Mouse (Mus musculus) NIH3T3 (cell line): ENCODE data around the gene Mark3.
"Not testable (repeated sequence)": the region's sequence is repeated elsewhere in the genome, so short reads cannot be mapped to it uniquely, and the experiment has no call there.

ENCODE experiments used
- DNase-seq: peaks from one replicate; pipeline ENCODE4 v3.0.0-alpha.2; 2012; ENCODE audit warnings: low read depth

Gene Mark3

DNA sequence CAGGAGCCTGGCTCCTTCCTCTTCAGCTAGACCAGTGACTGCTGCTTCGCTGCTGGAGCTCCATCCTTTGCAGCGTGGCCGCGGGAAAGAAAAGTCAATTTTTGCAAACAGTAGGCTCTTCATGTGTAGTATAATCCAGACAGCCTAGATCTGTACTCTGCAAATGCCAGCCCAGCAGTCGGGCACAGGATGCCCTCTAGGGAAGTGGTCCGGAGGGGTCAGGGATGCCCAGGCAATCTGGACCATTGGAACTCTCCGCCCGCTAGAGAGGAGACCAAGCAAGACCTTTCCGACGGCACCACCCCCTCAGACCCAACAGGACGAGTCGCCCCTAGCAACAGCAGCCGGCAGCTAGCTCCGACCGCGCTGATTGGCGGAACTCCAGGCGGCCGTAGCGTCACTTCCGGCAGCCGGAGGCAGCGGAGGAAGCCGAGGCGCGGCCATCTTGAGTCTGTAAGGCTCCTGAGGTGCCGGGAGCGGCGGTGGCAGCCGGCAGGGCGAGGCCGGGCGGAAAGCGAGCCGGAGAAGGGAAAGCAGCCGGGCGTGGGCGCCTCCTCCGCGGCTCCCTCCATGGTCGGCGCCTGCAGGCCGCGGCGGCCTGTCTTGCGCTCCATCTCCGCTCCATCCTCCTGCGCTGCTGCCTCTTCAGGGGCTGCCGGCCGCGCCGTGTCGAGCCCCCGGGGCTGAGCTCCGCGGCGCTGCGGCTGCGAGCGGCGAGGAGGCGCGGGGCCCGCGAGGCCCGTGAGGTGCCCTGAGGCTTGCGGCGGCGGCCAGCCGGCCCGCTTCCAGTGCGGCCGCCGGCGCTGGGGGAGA, at the start of gene Mark3:
Gene Mark3 (plus strand): TSS at position 450 of the 813 bp plus-strand sequence.
- DNase-seq = peak; percentile 99

DNA sequence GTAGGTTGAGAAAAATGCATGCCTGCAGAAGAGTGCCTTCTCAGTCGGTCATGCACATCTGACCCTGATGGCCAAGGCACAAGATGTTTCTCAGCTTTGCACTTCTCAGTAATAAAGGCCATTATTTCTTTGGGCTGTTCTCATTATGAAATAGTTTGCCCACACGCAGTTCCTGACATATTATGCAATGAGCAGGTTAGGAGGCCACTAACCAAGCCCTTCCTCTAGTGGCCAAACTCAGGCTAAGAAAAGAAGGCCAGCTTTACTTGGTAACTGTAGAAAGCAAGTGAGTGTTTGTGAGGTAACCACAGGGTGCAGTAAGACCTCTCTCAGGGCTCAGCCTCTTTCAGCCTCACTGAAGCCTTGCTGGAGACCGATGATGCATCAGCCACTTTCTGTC, 49.4 kb upstream of the Mark3 start:
- DNase-seq = no peak

DNA sequence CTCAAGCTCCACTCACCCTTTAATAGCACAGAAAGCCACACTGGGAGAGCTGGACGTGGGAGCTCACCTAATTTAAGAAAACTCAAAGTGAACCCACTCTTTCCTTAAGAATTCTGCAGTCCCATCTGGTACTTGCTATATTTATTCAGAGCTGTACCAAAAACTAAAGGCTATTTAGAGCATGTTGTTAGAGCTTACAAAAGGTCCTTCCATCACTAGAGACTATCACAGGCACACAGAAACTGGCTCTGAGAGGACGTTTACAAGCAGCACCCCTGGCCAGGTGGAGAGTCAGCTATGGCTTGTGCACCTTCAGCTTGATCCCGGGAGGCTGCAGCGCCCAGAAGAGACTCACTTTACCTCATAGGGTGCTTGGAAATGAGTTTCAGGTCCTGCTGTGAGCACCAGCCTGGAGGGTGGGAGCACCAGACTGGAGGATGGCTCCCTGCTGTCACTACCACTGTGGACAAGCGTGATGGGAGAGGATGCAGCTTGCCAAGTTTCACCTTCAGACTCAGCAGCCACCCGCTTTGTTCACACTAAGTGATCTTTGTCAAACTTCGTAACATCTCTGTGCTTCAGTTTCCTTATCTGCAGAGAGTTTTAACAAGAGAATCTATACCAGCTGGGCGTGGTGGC, 46.6 kb upstream of the Mark3 start:
- no peak for DNase-seq

DNA sequence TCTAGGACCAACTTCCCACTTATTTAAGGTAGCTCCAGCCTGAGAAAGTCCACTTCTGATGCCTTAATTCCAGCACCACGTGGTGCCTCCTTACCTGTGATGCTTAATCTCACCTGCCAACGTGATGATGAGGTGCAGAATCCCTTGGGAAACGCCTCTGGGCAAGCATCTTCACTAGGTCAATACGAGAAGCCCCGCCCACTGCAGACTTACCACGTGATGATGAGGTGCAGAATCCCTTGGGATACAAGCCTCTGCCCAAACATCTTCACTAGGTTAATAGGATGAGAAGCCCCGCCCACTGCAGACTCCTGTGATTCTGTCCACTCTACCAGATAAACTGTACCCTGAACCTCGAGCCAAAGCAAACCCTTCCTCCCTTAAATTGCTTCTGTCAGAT, 45.1 kb upstream of the Mark3 start:
- no peak for DNase-seq

DNA sequence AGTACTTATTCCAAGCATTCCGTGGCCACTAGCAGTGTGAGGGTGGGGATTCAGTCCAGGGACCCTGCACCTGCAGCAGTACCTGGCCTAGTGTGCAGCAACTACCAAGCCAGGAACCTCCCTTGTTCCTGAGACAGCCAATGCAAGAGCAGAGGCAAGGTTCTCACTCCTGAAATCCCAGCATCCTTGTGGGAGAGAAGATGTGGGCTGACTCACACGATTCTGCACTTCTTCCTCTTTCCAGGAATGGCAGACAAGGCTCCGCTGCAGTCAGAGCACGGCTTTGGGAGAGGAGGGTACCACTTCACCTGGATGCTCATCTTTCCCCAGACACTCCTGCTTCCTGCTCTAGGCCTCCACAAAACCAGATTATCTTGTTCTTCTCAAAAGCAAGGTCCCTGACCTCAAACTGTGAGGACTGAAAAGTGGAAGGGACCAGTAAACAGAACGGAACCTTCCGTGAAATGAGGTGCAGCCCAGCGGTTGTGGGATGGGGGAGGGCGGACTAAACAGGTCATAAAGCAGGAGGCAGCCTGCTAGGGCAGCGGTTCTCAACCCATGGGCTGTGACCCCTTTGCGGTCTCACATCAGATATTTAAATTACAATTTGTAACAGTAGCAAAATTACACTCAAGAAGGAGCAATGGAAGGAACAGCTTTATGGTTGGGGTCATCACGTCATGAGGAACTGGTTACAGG, 41.1 kb upstream of the Mark3 start:
- no peak for DNase-seq

DNA sequence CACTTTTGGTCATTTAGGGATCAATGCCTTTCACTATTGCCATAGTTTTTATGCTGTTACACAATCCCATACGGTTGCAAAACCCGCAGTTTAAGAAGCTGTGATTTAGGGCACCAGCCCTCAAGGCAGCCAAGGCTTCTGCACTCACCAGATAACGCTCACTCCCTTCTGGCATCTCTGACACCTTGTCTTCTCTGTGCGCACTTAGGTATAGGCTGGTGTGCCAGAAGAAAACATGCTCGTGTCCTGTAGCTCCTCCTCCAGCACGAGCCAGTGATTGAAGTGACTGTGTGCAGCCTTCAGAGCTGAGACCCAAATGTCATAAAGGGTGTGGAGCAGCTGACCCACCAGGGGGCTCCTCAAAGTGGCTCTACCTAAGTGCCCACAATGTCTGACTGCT, 39.0 kb upstream of the Mark3 start:
- DNase-seq = no peak

DNA sequence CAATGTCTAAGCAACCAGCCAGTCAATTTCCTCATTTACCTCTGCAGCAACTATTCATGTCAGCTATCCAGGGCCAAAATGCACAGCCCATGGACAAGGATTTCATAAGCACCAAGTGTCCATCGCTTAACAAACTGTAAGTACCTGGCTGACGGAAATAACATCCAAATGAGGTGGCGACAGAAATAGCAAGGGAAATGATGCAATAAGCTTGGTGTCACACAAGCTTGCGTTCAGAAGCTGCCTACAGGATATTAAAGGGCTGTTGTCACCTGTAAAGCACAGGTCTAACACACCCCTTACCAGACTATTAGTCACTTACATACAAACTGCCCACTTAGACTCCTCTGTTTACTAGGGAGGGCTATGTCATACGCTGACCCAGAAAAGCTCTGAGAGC, 38.6 kb upstream of the Mark3 start:
- no peak for DNase-seq

DNA sequence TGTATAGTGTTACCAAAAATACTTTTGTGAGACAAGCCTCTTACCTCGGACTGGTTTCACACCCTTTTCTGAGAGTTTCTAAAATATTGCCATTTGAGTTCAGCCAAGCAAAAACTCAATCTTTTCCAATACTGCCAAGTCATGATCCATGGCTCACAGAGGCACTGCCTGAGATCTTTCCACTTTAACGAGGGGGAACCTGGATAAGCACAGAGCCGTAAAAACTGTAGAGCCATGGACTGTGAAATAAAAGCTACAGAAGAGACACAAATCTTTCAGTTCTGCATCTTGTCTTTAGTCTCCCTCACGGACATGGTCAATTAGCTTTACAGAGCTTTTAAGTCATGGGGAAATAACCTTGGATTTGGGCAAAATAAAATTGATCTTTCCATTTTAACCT, 37.6 kb upstream of the Mark3 start:
- DNase-seq = no peak

DNA sequence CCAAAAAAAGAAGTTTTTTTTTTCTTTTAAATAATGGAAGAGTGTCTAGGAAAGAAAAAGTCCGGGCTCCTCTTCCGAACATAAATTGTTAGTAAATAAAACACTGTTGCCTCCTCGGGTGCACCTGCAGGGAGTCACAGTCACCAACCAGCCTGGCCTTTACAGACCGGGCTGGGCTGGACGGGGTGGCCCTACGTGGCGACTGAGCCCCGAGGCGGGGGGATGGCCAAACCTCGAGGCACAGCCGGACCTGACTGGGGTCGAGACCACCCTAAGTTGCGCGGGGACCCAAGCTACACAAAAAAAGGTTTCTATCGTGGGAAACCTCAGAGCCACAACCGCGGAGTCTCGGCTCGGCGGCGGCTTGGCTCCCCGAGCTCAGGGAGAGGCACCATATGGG, 37.0 kb upstream of the Mark3 start:
- DNase-seq = no peak

DNA sequence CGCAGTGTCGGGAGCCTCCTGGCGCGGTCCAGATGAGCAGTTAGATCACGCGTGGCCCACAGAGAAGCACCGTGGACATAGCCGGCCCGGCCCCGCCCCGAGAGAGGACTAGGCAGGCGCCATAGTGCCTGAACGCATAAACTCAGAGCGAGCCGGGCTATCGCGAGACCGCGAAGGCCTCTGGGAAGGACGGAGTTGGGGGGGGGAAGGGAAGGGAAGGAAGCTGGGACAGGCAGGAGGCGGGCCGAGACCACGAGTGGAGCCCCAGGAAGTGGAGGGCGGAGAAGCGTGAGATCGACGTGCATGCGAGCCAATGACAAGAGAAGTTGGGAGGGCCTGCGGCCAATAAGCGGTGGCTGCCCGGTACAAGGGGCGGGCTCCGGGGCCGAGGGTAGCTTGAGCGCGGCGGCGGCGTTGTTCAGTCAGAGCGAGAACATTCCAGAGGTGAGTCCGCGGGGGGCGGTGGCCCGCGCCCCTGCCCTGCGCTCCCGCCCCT, 36.5 kb upstream of the Mark3 start, which contains the start of gene Eif5:
Gene Eif5 (plus strand): TSS at position 221 of the 496 bp plus-strand sequence.
- DNase-seq = peak; percentile 100

DNA sequence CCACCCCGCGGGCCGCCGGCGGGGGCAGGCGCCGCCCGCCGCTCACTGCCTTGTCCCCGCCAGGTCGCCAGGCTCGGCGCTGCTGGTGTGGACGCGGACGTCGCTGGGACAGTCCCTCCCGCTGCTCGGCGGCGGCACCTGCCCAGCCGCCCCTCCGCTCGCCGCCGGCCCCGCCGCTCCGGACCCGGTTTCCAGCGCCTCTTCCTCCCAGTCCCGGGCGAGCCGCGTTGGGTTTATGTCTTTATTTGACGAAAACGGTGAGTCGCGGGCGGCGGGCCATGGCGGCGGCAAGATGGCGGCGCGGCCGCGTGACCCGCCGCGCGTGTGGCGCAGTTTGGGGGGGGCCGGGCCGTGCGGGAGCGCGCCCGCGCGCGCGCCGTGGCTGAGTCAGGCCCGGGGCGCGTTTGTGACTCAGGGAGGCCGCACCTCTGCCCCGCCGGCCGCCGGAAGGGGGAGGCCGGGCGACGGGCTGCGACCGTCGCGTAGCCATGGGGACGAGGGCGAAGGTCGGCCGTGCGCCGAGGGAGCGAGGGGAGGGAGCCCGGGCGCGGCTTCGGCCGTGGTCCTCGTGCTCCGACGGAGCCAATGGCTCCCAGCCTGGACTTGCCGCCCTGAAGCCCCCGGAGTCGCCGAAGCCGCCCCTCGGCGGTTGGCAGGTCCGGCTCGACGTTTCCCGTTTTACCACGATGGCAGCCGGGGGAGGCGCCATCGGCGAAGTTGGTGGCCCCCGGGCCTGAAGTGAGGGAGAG, 35.9 kb upstream of the Mark3 start:
- DNase-seq = peak; percentile 94

DNA sequence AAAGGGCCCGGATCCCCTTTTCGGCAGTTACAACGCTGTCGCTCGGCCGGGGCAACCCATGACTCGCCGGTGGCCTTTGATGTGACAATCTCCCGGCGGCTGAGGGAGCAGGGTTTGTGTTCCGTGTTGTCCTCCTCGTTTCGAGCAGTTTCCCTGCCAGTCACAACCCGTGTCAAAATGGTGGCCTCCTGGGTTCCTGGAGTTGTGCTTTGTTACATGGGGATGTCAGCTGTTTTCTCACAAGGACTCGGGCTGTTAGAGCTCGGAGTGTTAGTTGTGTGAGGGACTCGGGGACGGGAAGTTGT, 35.3 kb upstream of the Mark3 start:
- DNase-seq = no peak

DNA sequence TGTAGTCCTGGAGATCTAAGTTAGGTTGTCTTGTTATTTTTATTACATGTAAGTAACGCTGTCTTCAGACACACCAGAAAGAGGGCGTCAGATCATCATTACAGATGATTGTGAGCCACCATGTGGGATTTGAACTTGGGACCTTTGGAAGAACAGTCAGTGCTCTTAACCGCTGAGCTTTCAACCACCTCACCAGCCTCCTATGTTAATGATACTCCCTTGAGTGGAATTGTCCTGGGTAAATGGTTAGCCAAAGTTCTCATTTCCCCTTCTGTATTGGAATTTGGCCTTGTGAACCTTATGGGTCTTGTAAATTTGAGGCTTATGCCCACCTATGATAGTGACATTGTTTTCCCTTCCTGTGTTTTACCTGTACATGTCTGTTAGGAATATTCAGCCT, 27.3 kb upstream of the Mark3 start:
- DNase-seq = no peak

DNA sequence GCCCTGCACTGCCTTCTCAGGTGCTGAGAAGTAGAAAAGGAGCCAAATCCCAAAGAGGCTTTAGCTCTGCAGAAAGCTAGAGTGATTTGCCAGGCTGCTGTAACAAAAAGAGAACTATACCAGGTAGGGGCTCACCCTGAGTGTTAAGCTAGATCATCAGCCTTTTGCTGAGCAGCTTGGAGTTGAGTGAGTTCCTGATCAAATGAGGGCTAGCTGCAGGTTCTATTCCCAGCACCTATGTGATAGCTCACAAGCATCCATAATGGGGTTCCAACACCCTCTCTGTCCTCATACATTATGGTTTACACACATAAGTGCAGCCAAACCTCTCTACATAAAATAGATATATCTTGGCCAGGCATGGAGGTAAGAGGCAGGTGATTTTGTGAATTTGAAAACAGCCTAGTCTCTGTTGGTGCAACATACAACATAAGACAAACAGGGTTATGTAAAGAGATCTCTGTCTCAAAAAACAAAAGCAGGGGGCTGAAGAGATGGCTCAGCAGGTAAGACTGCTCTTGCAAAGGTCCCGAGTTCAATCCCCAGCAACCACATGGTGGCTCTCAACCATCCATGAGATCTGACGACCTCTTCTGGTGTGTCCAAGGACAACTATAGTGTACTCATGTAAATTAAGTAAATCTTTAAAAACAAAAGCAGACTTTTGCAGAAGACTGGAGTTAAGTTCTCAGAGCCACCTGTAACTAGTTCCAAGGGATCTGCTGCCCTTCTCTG, 25.6 kb upstream of the Mark3 start:
- no peak for DNase-seq

DNA sequence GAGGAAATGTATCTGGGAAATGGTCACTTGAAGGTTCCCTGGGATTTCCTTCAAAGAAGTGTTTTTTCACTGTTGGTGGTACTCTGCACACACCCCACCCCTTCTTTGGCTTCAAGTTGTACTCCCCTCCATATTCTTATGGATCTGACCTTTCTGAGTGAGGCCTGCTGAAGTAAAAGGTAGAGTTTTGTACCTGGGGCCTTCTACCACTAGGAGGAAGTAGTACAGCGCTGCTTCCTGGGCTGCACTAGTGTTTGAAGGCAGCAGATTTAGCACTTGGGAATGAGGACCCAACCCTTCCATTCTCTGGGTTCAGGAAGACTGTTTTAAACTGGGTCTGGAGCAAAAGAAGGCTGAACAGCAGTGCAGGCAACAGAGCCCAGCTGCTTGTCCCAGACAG, 23.6 kb upstream of the Mark3 start:
- DNase-seq = no peak

DNA sequence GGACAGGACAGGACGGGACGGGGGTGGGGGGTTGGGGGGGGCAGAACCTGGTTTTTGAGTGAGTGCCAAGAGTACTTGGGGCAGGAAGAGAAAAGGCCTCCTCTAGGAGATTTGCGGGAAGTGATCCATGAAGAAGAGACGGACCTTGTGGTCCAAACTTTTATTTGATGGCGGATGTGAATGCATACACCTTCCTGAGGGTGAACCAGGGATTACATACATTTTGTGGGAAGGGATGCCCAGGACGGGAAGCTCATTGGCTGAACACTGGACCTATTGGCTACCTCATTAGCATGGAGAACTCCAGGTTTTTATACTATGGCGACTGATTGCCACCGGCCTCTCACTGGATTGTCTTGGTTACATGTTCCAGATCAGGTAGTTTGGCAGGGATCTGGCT, 22.0 kb upstream of the Mark3 start:
- no peak for DNase-seq

DNA sequence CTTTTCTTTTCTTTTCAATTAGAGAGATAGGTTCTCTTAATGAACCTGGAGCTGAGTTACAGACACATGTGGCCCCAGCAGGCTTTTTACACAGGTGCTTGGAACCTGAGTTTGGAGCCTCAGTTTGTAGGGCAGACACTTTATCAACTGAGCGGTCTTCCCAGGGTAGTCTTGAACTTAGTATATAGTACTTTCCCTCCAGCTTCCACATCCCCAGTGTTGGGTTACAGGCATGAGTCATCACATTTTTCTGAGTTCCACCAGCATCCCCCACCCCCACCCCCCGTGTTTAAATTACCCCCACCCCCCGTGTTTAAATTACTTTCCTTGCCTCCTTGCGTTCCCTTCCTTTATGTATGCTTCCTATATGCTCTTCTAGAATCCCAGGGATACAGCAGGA, 19.0 kb upstream of the Mark3 start:
- no peak for DNase-seq

DNA sequence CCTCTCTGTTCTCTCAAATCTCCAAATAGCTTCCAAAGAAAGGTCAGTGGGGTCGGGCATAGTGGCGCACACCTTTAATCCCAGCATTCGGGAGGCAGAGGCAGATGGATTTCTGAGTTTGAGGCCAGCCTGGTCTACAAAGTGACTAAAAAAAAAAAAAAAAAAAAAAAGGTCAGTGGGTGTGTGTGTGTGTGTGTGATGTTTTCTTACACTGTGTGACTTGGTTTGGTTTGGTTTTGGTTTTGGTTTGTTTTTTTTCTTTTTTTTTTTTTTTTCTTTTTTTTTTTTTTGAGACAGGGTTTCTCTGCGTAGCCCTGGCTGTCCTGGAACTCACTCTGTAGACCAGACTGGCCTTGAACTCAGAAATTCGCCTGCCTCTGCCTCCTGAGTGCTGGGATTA, 18.4 kb upstream of the Mark3 start:
- not testable (repeated sequence) for DNase-seq

DNA sequence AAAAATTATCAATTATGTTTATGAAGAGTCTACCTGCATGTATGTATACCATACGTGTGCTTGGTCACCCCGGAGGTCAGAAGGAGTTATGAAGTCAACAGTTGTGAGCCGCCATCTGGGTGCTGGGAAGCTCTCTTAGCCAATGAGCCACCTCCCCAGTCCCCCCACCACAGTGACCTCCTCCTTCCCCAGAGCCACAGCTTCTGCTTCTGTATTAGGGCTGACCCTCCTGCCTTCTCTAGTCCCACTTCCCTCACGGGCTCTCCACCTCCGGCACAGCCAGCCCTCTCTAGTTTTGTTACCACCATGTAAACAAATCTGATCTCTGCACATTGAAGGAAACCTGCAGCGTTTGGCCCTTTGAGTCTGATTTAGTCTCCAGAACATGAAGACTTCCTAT, 16.8 kb upstream of the Mark3 start:
- no peak for DNase-seq

DNA sequence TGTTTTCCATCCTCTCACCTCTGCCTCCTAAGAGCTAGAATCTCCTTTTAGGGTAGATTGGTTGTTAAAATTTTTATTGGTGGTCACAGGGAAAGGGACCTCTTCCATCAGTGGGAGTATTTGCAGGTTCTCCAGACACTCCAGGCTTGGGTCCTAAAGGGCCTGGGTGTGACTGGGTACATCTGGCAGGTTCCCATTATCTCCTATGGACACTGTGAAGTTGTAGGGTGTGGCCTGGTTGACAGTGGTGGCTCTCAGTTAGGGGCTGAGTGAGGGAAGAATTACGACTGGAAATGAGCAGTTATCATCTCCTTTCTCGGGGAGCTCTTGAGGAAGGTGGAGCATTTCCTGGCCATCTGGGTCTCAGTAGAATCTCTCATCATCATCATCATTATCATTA, 15.7 kb upstream of the Mark3 start:
- DNase-seq = no peak

DNA sequence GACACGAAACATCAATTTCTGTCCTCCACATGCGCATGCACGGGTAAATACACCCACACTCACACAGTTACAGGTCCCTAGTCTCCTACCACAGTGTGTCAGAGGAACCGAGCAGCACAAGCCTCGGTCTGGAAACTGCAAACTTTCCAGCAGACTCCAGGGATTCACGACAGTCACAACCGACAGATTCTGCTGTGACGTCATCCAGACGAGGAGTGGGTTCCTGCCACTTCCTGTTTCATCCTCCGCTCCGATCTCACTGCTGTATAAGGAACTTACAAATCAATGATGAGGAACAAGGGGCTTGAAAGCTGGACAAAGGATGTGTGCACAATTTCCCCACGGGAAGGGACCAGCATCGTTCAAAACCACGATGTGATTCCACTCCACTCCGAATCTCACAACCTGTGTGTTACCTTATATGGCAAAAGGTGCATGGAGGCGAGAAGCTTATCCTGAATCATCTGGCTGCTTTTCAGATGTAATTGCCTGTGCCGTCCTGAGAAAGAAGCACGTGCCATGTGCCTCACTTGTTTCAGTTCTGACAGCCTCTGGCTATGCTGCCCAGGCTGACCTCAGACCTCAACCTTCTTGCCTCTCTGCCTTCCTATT, 14.6 kb upstream of the Mark3 start:
- DNase-seq = peak; percentile 66
